Mouse (Mus musculus): ENCODE data around the gene 1810013L24Rik. TPM values are rescaled to one million over a fixed set of nuclear protein-coding genes. Genes with fewer than 3 reads are reported as not detected.
"Not testable (repeated sequence)": the region's sequence is repeated elsewhere in the genome, so short reads cannot be mapped to it uniquely, and the experiment has no call there.

1810013L24Rik gene
- polyA plus RNA-seq, 1 experiment from 2014 or later: 16.2 TPM

DNA sequence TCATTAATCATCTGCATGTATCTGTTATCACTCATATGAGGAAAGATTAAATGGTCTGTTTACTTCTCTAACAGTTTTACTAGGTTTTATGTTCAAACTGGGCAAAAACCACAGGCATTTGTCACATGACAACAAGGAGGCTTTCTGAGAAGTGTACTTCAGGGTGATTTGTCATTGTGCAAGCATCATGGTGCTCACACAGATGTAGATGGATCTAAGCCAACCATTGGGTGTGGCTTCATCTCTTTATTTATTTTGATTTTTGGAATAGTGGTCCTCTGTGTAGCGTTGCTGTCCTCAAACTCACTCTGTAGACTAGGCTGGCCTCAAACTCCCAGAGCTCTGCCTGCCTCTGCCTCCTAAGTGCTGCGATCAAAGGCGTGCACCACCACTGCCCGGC is 65.4 kb downstream of the 1810013L24Rik start:
- Histone ChIP-seq H3K27ac (replicated peaks; ENCODE audit: low read depth, low read length) (no peak overlapping the region), H3K9ac (ENCODE audit: low read length) (no peak overlapping the region), H3K27me3 (ENCODE audit: control insufficient read depth, insufficient read depth, low read length) (no peaks in the 10 kb centered on the region), H3K4me3 (ENCODE audit: low read depth, low read length) (no peak overlapping the region), H3K36me3 (ENCODE audit: control insufficient read depth, insufficient read depth, low read length) (no peaks in the 10 kb centered on the region), H3K4me2 (ENCODE audit: low read depth, severe bottlenecking) (no peak overlapping the region), H3K9me3 (ENCODE audit: control insufficient read depth, low read length) (no peaks in the 10 kb centered on the region), H3K4me1 (ENCODE audit: control insufficient read depth, insufficient read depth, low read length) (no peaks in the 10 kb centered on the region)
- no peak for DNase-seq (ENCODE audit: low spot score)
- no peak for ATAC-seq (ENCODE audit: insufficient number of reproducible peaks, low FRiP score, low TSS enrichment, low read depth)
- 87% methylated on average over 4 of the region's 4 CpGs for whole genome bisulfite sequencing

DNA sequence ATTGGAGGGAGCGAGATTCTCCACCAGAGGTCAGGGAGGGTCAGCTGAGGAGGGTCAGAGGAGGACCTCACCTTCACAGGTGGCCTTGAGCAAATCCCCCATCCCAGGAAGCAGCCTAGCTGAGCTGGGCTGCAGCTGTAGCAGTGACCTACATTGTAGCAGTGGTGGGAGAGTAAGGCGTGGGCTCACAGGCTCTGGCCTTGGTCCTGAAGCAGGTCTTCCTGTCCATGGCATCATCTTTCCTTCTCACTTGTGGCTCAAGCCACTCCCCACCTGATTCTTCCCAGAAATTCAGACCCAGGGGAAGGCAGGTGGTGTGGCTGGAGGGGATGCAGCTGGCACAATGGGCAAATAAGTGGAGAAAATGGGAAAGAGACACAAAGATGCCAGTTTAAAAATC is 76.2 kb downstream of the 1810013L24Rik start:
- not testable (repeated sequence) for H3K4me1 ChIP-seq (ENCODE audit: control insufficient read depth, insufficient read depth, low read length); H3K27ac ChIP-seq (replicated peaks; ENCODE audit: low read depth, low read length); H3K4me3 ChIP-seq (ENCODE audit: low read depth, low read length); H3K9me3 ChIP-seq (ENCODE audit: control insufficient read depth, low read length); H3K4me2 ChIP-seq (ENCODE audit: low read depth, severe bottlenecking); H3K27me3 ChIP-seq (ENCODE audit: control insufficient read depth, insufficient read depth, low read length); H3K9ac ChIP-seq (ENCODE audit: low read length); H3K36me3 ChIP-seq (ENCODE audit: control insufficient read depth, insufficient read depth, low read length); ATAC-seq (ENCODE audit: insufficient number of reproducible peaks, low FRiP score, low TSS enrichment, low read depth)
- WGBS: 18% methylated on average over 2 of the region's 2 CpGs
- DNase-seq (ENCODE audit: low spot score): peak; percentile 40

Other genes starting within 250 kb of the 1810013L24Rik start
- gene Pmm2, start 192.4 kb upstream of the 1810013L24Rik start, polyA plus RNA-seq (2014; fragmentation: Nextera tagmentation; extraction: Ambion mirVana): 43.7 and 48.5 TPM in 2 replicates
- gene Tmem186, start 192.4 kb upstream of the 1810013L24Rik start, polyA plus RNA-seq (2014; fragmentation: Nextera tagmentation; extraction: Ambion mirVana): 17.2 and 17.5 TPM in 2 replicates
- 53.4 and 53.6 TPM in 2 replicates for gene Carhsp1, start 157.9 kb upstream of the 1810013L24Rik start, polyA plus RNA-seq (2014; fragmentation: Nextera tagmentation; extraction: Ambion mirVana)
- not detected in 2 replicates for gene Gm5767, start 149.3 kb upstream of the 1810013L24Rik start, polyA plus RNA-seq (2014; fragmentation: Nextera tagmentation; extraction: Ambion mirVana)
- gene Usp7, start 37.8 kb upstream of the 1810013L24Rik start, polyA plus RNA-seq (2014; fragmentation: Nextera tagmentation; extraction: Ambion mirVana): 41.5 and 41.6 TPM in 2 replicates